Mouse (Mus musculus): ENCODE measurements at regions not wholly inside any gene's neighbourhood (a gene's known extent, or its start where the extent isn't known, plus 50 kb on each side); places are given as distances from the start of the nearest gene placed in this dataset.

GRCm38 (mm10) chr2:46360049-46360712, 1243.0 kb upstream of the Zeb2 start:
- DNase-seq = no peak

GRCm38 (mm10) chr2:46358225-46358624, 1241.0 kb upstream of the Zeb2 start:
- no peak for DNase-seq

- DNase-seq = no peak
These were observed 1239.5 kb upstream of the Zeb2 start for GRCm38 (mm10) chr2:46356651-46357050.

GRCm38 (mm10) chr2:46340694-46341093, 1223.5 kb upstream of the Zeb2 start:
- no peak for DNase-seq

DNA sequence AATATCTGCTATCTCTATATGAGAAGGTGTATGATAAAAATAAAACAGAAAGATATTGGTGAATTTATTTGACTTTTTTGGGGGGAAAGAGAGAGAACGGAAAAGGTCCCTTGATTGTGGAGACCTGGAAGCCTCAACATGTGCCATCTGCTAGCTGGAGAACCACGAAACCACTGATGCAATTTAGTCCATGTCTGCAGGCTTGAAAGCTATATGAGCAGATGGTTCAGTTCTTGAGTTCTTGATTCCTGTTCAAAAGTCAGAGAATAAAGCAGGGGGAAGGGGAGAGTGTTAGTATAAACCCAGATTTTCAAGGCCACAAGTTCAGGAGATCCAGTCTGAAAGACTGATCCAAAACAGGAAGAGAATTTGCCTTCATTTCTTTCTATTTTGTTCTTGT, 1199.5 kb upstream of the Zeb2 start:
- DNase-seq = no peak

GRCm38 (mm10) chr2:46315243-46315642, 1198.0 kb upstream of the Zeb2 start:
- DNase-seq = no peak

DNA sequence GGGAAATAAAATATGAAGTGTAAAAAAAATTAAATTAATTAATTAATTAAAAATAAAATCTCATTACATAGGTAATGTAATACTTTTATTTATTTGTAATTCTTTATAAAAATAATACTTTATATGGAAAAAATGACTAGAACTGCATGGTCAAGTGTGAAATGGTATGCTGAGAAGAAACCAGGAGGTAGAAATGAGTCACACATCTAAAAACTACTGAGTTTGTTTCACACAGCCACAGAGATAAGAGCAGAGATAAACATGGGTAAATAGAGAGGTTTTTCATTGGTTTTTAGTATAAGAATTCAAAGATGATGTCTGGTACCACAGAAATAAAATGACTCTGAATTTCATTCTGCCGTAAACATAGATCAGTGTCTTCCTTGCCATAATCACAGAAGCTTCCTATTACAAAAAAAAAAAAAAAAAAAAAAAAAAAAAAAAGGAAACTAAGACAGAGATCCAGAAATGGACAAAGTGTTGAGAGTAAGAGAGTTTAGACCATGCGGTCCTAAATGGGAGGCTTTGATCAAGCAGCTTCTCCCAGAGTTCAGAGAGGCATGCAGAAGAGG, 1190.5 kb upstream of the Zeb2 start:
- DNase-seq = no peak

DNA sequence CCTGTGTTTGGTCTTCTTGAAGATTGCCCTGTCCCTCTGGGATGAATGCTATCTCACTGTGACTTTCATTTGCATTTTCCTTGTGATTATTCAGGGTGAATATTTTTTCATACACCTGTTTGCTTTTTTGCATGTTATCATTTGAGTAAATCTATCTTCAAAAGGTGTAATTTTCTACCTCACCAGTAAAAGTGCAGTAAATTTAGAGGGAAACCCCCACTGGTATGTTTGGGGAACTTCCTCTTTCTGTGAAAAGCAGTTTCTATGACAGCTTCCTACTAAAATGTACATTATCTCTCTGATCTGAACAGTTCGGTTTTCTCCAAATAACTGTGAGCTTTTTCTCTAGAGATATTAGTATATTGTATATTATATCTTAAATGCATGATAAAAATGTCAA, 1185.4 kb upstream of the Zeb2 start:
- DNase-seq = no peak

GRCm38 (mm10) chr2:46297274-46297843, 1180.2 kb upstream of the Zeb2 start:
- DNase-seq = no peak

- DNase-seq = no peak
These were observed 1166.9 kb upstream of the Zeb2 start for GRCm38 (mm10) chr2:46283929-46284598.

DNA sequence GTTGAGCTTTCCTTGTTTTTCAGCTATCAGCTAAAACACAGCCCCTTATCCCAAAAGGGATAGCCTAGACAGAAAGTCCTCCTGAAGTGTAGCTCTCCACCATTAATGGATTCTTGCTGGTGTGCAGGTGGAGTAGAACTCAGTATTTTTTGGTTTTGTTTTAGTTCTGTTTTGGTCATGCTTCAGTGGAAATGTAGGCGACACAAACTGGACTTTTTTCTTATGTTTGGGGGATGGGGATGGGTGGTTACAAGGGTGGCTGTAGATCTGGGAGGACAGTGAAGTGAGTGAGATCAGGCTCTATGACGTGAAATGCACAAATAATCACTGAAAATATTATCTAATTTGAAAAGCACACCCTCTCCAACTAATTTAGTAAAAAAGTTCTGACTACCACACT, 1163.6 kb upstream of the Zeb2 start:
- DNase-seq = no peak

GRCm38 (mm10) chr2:46261618-46262017, 1144.4 kb upstream of the Zeb2 start:
- no peak for DNase-seq

DNA sequence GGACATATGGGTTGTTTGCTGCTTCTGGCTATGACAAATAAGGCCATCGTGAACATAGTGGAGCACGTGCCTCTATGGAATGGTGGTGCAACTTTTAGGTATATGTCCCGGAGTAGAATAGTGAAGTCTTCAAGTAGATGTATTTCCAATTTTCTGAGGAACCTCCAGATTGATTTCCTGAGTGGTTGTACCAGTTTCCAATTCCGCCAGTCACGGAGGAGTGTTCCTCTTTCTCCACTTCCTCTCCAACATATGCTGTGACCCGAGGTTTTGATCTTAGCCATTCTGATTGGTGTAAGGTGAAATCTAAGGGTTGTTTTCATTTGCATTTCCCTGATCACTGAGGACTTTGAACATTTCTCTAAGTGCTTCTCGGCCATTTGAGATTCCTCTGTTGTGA, 1134.4 kb upstream of the Zeb2 start:
- no peak for DNase-seq

- DNase-seq = no peak
These were observed 1128.5 kb upstream of the Zeb2 start for GRCm38 (mm10) chr2:46245717-46246116.

DNA sequence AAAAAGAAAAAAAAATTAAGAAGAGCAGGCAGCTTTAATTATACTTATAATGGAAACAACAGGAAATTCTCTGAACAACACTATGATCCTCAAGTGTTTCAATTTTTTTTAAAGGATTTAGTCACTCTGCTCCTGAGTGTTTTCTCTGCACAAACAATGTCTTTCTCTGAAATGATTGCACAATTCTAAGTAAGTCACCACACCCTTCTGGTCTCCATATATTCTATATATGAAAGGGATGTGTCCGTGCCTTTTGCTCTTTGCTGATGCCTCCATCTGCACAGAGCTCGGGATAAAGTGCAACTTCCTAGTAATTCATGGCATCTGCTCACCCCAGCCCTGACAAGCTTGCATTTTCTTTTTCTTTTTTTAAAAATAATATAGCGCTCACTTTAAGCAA, 1127.5 kb upstream of the Zeb2 start:
- no peak for DNase-seq

DNA sequence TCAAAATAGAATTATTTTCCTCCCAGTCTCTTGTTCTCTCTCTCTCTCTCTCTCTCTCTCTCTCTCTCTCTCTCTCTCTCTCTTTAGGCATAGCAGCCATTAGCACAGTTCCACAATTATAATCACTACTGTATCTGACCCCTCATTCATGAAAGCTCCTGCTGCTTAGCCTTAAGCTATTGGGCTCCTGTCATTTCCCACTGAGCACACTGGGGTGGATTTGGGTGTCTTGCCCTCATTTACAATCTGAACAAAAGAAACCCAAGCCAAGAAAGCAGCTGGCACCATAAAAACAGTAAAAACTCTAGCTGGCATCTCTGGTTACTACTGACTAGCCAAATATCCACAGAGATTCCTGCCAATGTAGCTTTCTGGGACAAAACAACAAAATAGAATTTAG, 1125.6 kb upstream of the Zeb2 start:
- no peak for DNase-seq

GRCm38 (mm10) chr2:46239874-46240273, 1122.7 kb upstream of the Zeb2 start:
- no peak for DNase-seq

DNA sequence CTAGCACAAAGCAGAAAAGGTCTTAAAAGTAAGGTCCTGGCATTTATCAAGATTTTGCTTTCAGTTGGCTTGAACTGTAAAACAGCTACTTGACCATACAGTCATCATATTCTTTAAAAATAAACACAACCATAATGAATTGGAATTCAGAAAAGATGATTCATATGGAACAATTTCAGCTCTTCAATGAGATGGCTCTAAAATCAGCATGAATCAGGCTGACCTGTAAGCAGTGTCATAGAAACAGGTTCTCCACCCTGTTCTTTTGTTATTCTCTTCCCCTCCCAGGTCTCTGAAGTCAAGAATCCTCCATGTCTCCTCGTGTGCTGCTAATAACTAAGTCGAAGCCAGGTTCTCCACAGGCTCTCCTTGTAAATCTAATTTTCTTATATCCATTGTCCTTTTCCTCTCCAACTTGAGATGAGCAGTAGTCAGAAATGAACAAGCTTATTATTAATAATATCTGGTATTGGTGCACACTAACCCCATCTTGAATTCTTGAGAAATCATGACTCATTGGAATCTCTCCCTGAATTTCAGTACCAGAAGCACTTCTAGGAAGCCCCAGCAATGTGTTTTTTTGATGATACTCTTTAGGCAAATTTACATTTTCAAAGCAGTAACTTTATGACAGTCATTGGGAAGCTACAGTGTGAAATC, 1113.7 kb upstream of the Zeb2 start:
- no peak for DNase-seq

DNA sequence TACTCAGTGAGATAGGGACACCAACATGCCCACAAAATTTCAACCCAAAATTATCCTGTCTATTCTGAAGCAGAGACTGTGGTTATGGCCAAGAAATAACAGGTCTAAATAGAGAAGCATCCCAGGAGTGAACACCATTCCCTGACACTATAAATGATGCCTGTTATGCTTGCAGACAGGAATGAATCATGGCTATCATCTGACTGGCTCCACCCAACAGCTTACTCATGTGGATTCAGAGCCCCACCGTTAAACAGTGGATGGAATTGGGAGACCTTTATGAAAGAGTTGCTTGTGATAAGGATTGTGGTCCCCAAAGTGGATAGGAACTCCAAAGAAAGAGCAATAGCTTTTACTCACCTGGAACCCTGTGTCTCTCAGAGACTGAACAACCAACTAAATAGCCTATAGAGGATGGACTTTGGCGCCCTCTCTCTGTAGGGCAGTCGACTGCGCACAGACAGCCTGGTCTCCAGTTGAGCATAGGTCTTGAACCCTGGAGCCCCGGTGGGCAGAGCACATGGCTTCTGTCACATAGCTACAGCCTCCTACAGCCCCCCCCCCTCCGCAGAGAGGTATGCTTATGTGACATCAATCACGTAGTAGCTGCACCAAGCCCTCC, 1101.3 kb upstream of the Zeb2 start:
- no peak for DNase-seq

- DNase-seq = no peak
These were observed 1082.1 kb upstream of the Zeb2 start for GRCm38 (mm10) chr2:46199341-46199740.

DNA sequence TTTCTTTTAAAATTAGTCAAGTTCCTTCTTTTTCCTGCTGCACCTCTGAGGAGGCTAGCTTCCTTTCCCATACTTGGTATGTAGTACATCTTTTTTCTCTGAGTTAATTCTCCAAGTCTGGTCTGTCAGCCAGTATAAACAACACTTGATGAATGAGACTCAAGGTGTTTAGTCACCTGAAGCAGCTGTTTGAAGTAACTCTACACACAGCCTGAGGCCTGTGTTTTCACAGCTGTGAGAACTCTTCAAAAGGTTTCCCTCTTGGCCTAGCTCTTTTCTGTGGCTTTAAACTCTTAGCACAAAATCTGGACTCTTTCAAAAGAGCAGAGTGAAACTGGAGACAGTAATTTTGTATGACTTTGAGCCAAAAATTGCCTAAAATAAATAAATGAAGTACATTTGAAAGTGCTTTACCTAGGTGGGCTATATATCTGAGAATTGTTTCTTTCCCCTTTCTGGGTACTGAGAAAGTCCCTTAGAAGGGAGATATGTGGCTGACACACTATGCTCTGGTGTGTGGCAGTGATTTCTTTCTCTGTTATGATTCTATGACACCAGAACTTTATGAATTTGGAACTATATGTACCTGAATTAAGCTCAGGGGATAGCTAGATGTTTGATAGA, 1070.2 kb upstream of the Zeb2 start:
- DNase-seq = no peak

GRCm38 (mm10) chr2:46183241-46183640, 1066.0 kb upstream of the Zeb2 start:
- no peak for DNase-seq
